Mouse (Mus musculus) heart, embryonic 15.5 days (tissue): ENCODE measurements around the gene Rps6ka3. TPM values are rescaled to one million over a fixed set of nuclear protein-coding genes. Genes with fewer than 3 reads are reported as not detected.

Source experiments
- ATAC-seq: fragments of 200-750 bp; cut with Nextera tagmentation; replicated peaks from 2 replicates; pipeline ENCODE4 v1.8.0; 2017; ENCODE audit warnings: low read depth, moderate TSS enrichment; ENCODE audit not compliant: insufficient number of reproducible peaks, insufficient read depth, low FRiP score
- H3K27ac ChIP-seq: fragments of 300-500 bp; sonication (generic); 2 replicates; pipeline ENCODE4 v1.5.1; 2015; ENCODE audit warnings: mild to moderate bottlenecking, inconsistent platforms
- H3K27me3 ChIP-seq: fragments of 300-500 bp; sonication (generic); 2 replicates; pipeline ENCODE4 v1.6.1; 2015; ENCODE audit warnings: inconsistent platforms
- H3K36me3 ChIP-seq: fragments of 300-500 bp; sonication (generic); 2 replicates; pipeline ENCODE4 v1.6.1; 2015; ENCODE audit warnings: mild to moderate bottlenecking, inconsistent platforms
- H3K4me1 ChIP-seq: fragments of 300-500 bp; sonication (generic); replicated peaks from 2 replicates; pipeline ENCODE4 v1.6.1; 2015; ENCODE audit warnings: inconsistent platforms
- H3K4me2 ChIP-seq: fragments of 300-500 bp; sonication (generic); 2 replicates; pipeline ENCODE4 v1.6.1; 2015; ENCODE audit warnings: inconsistent platforms, mild to moderate bottlenecking, moderate library complexity
- H3K4me3 ChIP-seq: fragments of 300-500 bp; sonication (generic); 2 replicates; pipeline ENCODE4 v1.5.1; 2015; ENCODE audit warnings: mild to moderate bottlenecking, inconsistent platforms
- H3K9ac ChIP-seq: fragments of 300-500 bp; sonication (generic); 2 replicates; pipeline ENCODE4 v1.6.1; 2015; ENCODE audit warnings: mild to moderate bottlenecking, inconsistent platforms
- H3K9me3 ChIP-seq: fragments of 300-500 bp; sonication (generic); replicated peaks from 2 replicates; pipeline ENCODE4 v1.6.1; 2016; ENCODE audit warnings: inconsistent platforms
- WGBS: fragments of 180-500 bp; shearing (Covaris S2); methylation state at CpG from one replicate; pipeline ENCODE4 v1.1.7; 2015; ENCODE audit warnings: mixed read lengths; 5-methylcytosine and 5-hydroxymethylcytosine counted together
- polyA plus RNA-seq: library from polyadenylated mRNA; unstranded; fragments of >200 nt; fragmentation: Nextera tagmentation; extraction: Ambion mirVana; gene quantifications from 2 replicates; pipeline ENCODE4 v1.2.1, GENCODE M21; 2015

Gene Rps6ka3
- polyA plus RNA-seq: 5.3 and 5.9 TPM in 2 replicates

DNA sequence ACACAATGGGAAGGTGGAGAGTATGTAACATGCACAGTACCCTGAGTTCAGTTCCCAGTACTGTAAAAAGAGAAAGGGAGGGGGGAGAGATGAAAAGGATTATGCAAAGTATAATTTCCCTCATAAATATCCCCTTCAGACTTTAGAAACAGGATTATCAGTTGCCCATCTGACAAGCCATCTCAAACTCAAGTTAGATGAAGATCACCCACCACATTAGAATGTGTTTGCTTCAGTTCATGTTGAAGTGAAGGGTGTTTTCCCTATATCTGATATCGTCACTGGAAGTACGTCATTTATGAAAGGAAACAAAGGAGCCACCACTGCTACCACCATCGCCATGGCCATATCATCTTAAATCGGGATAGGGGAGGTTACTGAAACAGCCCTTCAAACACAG, at the start of gene Rps6ka3:
Gene Rps6ka3, plus strand, starts transcription at position 301 of the 400 bp plus-strand sequence.
- no peaks in the 10 kb centered on the region for H3K4me1 ChIP-seq
- H3K4me3 ChIP-seq: no peak within 1 kb of the TSS
- no peak within 1 kb of the TSS for H3K9ac ChIP-seq
- H3K27ac ChIP-seq: no peak within 1 kb of the TSS
- no peaks in the 10 kb centered on the region for H3K27me3 ChIP-seq
- WGBS: 85% methylated on average over 4 of the region's 4 CpGs
- no peaks in the 10 kb centered on the region for H3K9me3 ChIP-seq
- no peak for ATAC-seq
- no peak within 1 kb of the TSS for H3K4me2 ChIP-seq
- no peaks in the 10 kb centered on the region for H3K36me3 ChIP-seq

- Histone ChIP-seq H3K9ac (no peak overlapping the region), H3K4me3 (no peak overlapping the region), H3K4me1 (no peaks in the 10 kb centered on the region), H3K36me3 (no peaks in the 10 kb centered on the region), H3K27me3 (no peaks in the 10 kb centered on the region), H3K9me3 (no peaks in the 10 kb centered on the region), H3K27ac (no peak overlapping the region), H3K4me2 (no peak overlapping the region)
- WGBS: 83% methylated on average over 2 of the region's 2 CpGs
- no peak for ATAC-seq
Observed at GRCm38 (mm10) chrX:159169200-159169599, 40.9 kb upstream of the Rps6ka3 start.

GRCm38 (mm10) chrX:159171579-159171978, 38.5 kb upstream of the Rps6ka3 start:
- 59% methylated on average over 2 of the region's 2 CpGs for WGBS

GRCm38 (mm10) chrX:159191581-159191980, 18.5 kb upstream of the Rps6ka3 start:
- H3K9me3 ChIP-seq: no peaks in the 10 kb centered on the region
- WGBS: 75% methylated on average over 4 of the region's 4 CpGs
- no peaks in the 10 kb centered on the region for H3K4me1 ChIP-seq
- no peak overlapping the region for H3K9ac ChIP-seq
- H3K27ac ChIP-seq: no peak overlapping the region
- H3K4me2 ChIP-seq: no peak overlapping the region
- H3K36me3 ChIP-seq: no peaks in the 10 kb centered on the region
- no peak for ATAC-seq
- no peak overlapping the region for H3K4me3 ChIP-seq
- H3K27me3 ChIP-seq: no peaks in the 10 kb centered on the region

More at GRCm38 (mm10) chrX:159171579-159171978, 38.5 kb upstream of the Rps6ka3 start:
- no peak for ATAC-seq
- Histone ChIP-seq H3K4me3 (no peak overlapping the region), H3K4me2 (no peak overlapping the region), H3K27me3 (no peaks in the 10 kb centered on the region), H3K4me1 (no peaks in the 10 kb centered on the region), H3K9me3 (no peaks in the 10 kb centered on the region), H3K36me3 (no peaks in the 10 kb centered on the region), H3K9ac (no peak overlapping the region), H3K27ac (no peak overlapping the region)

DNA sequence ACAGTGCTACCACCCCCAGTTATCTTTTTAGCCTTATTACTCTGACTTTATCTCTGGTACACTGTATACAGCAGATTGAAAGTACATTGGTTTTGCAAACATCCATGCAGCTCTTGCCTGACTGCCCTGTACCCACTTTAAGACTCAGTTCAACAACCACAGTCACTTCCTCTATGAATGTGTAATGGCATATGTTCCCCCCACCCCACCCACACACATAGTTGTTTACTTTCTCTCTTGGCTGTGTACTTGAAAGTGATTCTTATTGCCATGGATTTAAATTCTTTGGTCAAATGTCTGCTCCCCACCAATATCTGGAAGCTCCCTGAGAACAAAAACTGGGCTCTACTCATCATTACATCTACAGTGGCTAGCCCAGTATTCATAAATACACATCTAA, 10.6 kb upstream of the Rps6ka3 start:
- Histone ChIP-seq H3K27me3 (no peaks in the 10 kb centered on the region), H3K9me3 (no peaks in the 10 kb centered on the region), H3K9ac (no peak overlapping the region), H3K4me1 (no peaks in the 10 kb centered on the region), H3K4me2 (no peak overlapping the region), H3K36me3 (no peaks in the 10 kb centered on the region), H3K4me3 (no peak overlapping the region), H3K27ac (no peak overlapping the region)
- no peak for ATAC-seq

GRCm38 (mm10) chrX:159200101-159200500, 10.0 kb upstream of the Rps6ka3 start:
- no peak overlapping the region for H3K4me2 ChIP-seq
- H3K27ac ChIP-seq: no peak overlapping the region
- WGBS: 57% methylated on average over 5 of the region's 5 CpGs
- no peak overlapping the region for H3K9ac ChIP-seq
- no peak overlapping the region for H3K4me3 ChIP-seq
- H3K27me3 ChIP-seq: no peaks in the 10 kb centered on the region
- no peaks in the 10 kb centered on the region for H3K9me3 ChIP-seq
- no peak for ATAC-seq
- H3K36me3 ChIP-seq: no peaks in the 10 kb centered on the region
- no peaks in the 10 kb centered on the region for H3K4me1 ChIP-seq

DNA sequence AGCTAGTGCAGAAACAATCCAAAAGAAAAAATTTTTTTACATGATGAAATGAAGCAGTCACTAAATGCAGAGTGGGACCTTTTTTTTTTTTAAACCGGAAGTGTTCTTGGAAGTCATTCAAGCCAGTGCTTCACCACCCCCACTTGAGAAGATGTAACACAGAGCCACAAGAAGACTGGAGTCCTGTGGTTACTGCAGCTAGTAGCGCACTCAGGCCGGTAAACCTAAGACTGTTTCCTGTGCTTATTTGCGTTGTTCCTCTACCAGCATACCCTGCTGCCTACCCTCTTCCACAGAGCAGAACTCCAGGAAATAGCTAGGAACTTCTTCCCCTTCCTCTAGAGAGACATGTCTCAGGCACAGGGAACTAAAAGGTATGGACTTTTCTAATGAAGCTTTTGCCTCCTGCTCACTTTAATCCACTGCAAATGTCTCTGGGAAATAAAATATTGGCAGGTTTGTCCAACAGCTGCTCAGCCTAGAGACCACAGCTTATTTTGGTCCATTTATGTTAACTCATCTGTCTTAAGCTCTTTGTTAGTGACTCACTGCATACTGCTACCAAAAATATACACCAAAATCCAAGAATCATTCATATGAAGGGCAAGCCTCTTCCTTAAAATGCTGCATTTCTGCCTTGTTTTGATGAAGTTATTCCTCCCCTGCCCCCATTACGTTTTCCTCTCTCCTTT, 931 bp downstream of the Rps6ka3 start:
- no peaks in the 10 kb centered on the region for H3K36me3 ChIP-seq
- H3K27me3 ChIP-seq: no peaks in the 10 kb centered on the region
- no peaks in the 10 kb centered on the region for H3K4me1 ChIP-seq
- no peak for ATAC-seq
- no peak overlapping the region for H3K27ac ChIP-seq
- 47% methylated on average over 5 of the region's 5 CpGs for WGBS
- no peaks in the 10 kb centered on the region for H3K9me3 ChIP-seq
- H3K9ac ChIP-seq: no peak overlapping the region
- H3K4me3 ChIP-seq: no peak overlapping the region
- no peak overlapping the region for H3K4me2 ChIP-seq

DNA sequence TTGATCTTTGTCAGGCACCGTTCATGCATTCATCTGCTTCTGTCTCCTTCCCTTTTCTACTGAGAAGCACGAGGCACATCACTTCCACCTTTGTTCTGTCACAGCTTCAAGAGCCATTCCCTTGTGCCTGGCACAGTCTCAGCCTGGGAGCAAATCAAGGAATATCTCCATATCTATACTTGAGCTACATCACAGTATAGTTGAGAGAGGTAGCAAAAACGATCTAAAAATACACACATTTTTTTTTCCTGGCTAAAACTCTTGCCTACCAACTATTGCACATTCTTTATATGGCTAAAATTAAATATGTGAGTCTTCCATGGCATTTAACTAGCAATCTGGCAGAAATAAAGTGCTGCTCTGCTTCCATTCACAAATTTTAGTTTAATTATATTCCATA, 5.1 kb downstream of the Rps6ka3 start:
- Histone ChIP-seq H3K4me1 (no peaks in the 10 kb centered on the region), H3K4me2 (no peak overlapping the region), H3K9ac (no peak overlapping the region), H3K4me3 (no peak overlapping the region), H3K27me3 (no peaks in the 10 kb centered on the region), H3K36me3 (no peaks in the 10 kb centered on the region), H3K27ac (no peak overlapping the region), H3K9me3 (no peaks in the 10 kb centered on the region)
- 23% methylated on average over 3 of the region's 3 CpGs for WGBS
- ATAC-seq: no peak

- no peaks in the 10 kb centered on the region for H3K4me1 ChIP-seq
- H3K4me2 ChIP-seq: no peak overlapping the region
- H3K27ac ChIP-seq: peak overlapping the region; percentile 67
- WGBS: 32% methylated on average over 3 of the region's 3 CpGs
- no peak overlapping the region for H3K4me3 ChIP-seq
- ATAC-seq: peak; percentile 82
- H3K9me3 ChIP-seq: no peaks in the 10 kb centered on the region
- H3K9ac ChIP-seq: no peak overlapping the region
- no peaks in the 10 kb centered on the region for H3K27me3 ChIP-seq
- H3K36me3 ChIP-seq: no peaks in the 10 kb centered on the region
Observed at GRCm38 (mm10) chrX:159222474-159222873, 12.4 kb downstream of the Rps6ka3 start.

DNA sequence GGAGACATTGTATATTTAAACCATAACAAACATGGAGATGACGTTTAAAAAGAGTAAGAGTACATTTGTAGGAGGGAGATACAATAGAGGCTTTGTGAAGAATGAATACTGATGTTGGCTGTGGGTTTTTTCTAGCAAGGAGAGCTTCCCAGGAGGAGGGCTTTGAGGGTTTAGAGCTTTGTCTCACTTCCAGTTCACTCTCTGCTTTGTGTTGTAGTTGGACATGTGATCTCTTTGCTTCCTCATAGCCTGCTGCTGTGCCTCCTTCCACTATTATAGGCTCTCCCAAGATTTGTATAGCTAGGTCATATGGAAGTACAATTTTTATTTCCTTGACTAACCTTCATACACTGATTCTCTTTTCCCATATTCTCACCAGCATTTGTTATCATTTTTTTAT, 27.2 kb downstream of the Rps6ka3 start:
- WGBS: 53% methylated on average over 1 of the region's 1 CpGs
- H3K4me1 ChIP-seq: no peaks in the 10 kb centered on the region
- no peak overlapping the region for H3K27ac ChIP-seq
- no peak overlapping the region for H3K9ac ChIP-seq
- H3K4me2 ChIP-seq: no peak overlapping the region
- no peaks in the 10 kb centered on the region for H3K36me3 ChIP-seq
- ATAC-seq: no peak
- H3K9me3 ChIP-seq: no peaks in the 10 kb centered on the region
- no peaks in the 10 kb centered on the region for H3K27me3 ChIP-seq
- no peak overlapping the region for H3K4me3 ChIP-seq

- WGBS: 18% methylated on average over 25 of the region's 27 CpGs
- Histone ChIP-seq H3K27ac (peak overlapping the region; percentile 94), H3K9ac (peak overlapping the region; percentile 44), H3K9me3 (no peaks in the 10 kb centered on the region), H3K4me3 (peak overlapping the region; percentile 74), H3K36me3 (no peaks in the 10 kb centered on the region), H3K4me1 (no peaks in the 10 kb centered on the region), H3K4me2 (peak overlapping the region; percentile 71), H3K27me3 (no peaks in the 10 kb centered on the region)
- no peak; the same call in 1 of the 2 replicates for ATAC-seq
Observed at GRCm38 (mm10) chrX:159254001-159254884, 44.1 kb downstream of the Rps6ka3 start.
